Mouse (Mus musculus) liver, postnatal 0 days (tissue): ENCODE data around the gene Ptpre. TPM values are rescaled to one million over a fixed set of nuclear protein-coding genes. Genes with fewer than 3 reads are reported as not detected.

Source experiments
- ATAC-seq: fragments of 200-750 bp; cut with Nextera tagmentation; 2 replicates; pipeline ENCODE4 v1.8.0; 2017; ENCODE audit warnings: mild to moderate bottlenecking, moderate library complexity
- DNase-seq: peaks from one replicate; pipeline ENCODE4 v3.0.0-alpha.2; 2016
- H3K27ac ChIP-seq: fragments of 300-500 bp; sonication (generic); 2 replicates; pipeline ENCODE4 v1.5.1; 2014; ENCODE audit warnings: antibody characterized with exemption, moderate library complexity, mild to moderate bottlenecking, low read depth
- H3K27me3 ChIP-seq: fragments of 300-500 bp; sonication (generic); 2 replicates; pipeline ENCODE4 v1.6.1; 2014; ENCODE audit warnings: low read length, control low read depth, mixed read lengths; ENCODE audit not compliant: insufficient read depth
- H3K36me3 ChIP-seq: fragments of 300-500 bp; sonication (generic); replicated peaks from 2 replicates; pipeline ENCODE4 v1.6.1; 2014; ENCODE audit warnings: mild to moderate bottlenecking, control low read depth, low read length, moderate library complexity, mixed read lengths; ENCODE audit not compliant: insufficient read depth
- H3K4me1 ChIP-seq: fragments of 300-500 bp; sonication (generic); 2 replicates; pipeline ENCODE4 v1.6.1; 2014; ENCODE audit warnings: antibody characterized with exemption, mild to moderate bottlenecking, control low read depth; ENCODE audit not compliant: insufficient read depth
- H3K4me2 ChIP-seq: fragments of 300-500 bp; sonication (generic); 2 replicates; pipeline ENCODE4 v1.6.1; 2014; ENCODE audit warnings: low read depth, mild to moderate bottlenecking, low read length, moderate library complexity, mixed read lengths
- H3K4me3 ChIP-seq: fragments of 300-500 bp; sonication (generic); 2 replicates; pipeline ENCODE4 v1.5.1; 2014; ENCODE audit warnings: low read depth, low read length
- H3K9ac ChIP-seq: fragments of 300-500 bp; sonication (generic); replicated peaks from 2 replicates; pipeline ENCODE4 v1.6.1; 2014; ENCODE audit warnings: mild to moderate bottlenecking, moderate library complexity
- H3K9me3 ChIP-seq: fragments of 300-500 bp; sonication (generic); 2 replicates; pipeline ENCODE4 v1.6.1; 2016; ENCODE audit warnings: mild to moderate bottlenecking, control low read depth, low read length, mixed read lengths
- CTCF ChIP-seq: sonication (generic); IDR thresholded peaks from 2 replicates; pipeline ENCODE4 v1.5.1; 2016; ENCODE audit warnings: antibody characterized with exemption, low read depth
- EP300 ChIP-seq: IDR thresholded peaks from 2 replicates; pipeline ENCODE4 v1.6.1; 2016; ENCODE audit warnings: antibody characterized with exemption, low read depth, mild to moderate bottlenecking
- WGBS: fragments of 180-500 bp; shearing (Covaris S2); extraction: QIAGEN DNeasy Blood & Tissue Kit; methylation state at CpG from one replicate; pipeline ENCODE4 v1.1.7; 2014; ENCODE audit not compliant: insufficient replicate concordance; 5-methylcytosine and 5-hydroxymethylcytosine counted together
- polyA plus RNA-seq: library from polyadenylated mRNA; unstranded; fragments of >200 nt; fragmentation: Nextera tagmentation; extraction: Ambion mirVana; gene quantifications from 2 replicates; pipeline ENCODE4 v1.2.1, GENCODE M21; 2015

The Ptpre gene
- polyA plus RNA-seq, 1 experiment from 2014 or later = 3.9 TPM

DNA sequence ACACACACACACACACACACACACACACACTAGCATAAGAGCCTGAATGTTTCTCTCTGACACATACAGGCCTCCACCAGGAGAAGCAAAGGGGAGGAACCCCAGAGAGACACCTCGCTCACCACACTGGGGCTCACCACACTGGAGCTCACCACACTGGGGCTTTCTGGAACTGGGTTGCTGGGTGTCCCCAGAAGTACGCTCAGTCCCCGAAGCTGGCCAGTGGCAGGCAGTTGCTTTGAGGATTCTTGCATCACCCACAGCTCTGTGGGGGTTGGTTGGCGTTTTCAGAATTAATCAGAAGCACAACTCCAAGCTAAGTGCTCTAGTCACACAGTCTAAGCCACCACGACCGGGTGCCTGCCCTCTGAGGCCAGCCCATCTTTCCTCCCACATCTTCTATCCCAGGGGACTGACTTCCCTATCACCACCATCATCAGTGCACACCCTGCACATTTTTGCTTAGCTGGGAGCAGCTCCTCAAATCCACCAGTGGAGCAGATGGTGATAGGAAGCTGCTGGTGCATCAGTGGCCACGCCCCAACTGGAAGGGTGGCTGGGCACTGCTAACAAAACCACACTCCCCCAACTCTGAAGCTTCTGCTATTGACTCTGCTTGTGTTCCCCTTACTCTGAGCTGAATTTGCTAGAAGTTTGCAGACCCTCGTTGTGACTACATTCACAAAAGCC is 51.5 kb downstream of the Ptpre start:
- Histone ChIP-seq H3K27me3 (no peaks in the 10 kb centered on the region), H3K4me3 (no peak overlapping the region), H3K9me3 (no peaks in the 10 kb centered on the region), H3K27ac (0 out of 2 replicates have a peak overlapping the region, but pooled peaks have one; percentile 19), H3K4me1 (peaks cover 18% of the 10 kb centered on the region), H3K4me2 (no peak overlapping the region), H3K36me3 (no peaks in the 10 kb centered on the region), H3K9ac (no peak overlapping the region)
- TF ChIP-seq CTCF (no peak), EP300 (no peak)
- DNase-seq = peak; percentile 34
- WGBS = 26% methylated on average over 8 of the region's 8 CpGs
- ATAC-seq = peak; percentile 59

DNA sequence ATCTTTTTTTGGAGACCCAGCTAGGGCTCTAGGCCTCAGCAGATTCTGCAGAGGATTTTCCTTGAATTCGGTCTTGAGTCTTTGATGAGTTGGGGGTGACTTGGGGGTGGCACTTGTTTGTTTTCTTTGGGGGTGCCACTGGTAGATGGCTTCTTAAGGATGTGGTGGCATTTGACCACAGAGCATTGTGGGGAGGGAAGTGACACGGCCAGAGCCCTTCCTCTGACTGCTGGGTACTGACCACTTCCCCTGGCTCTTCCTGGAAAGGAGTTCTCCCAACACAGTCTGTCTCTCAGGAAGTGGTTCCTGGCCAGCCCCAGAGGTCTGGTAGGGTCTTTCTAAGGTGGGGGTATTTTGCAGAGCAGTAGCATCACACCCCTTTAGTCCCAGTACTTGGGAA is 54.2 kb downstream of the Ptpre start:
- Histone ChIP-seq H3K9me3 (no peaks in the 10 kb centered on the region), H3K9ac (no peak overlapping the region), H3K36me3 (no peaks in the 10 kb centered on the region), H3K4me2 (no peak overlapping the region), H3K27me3 (no peaks in the 10 kb centered on the region), H3K4me3 (no peak overlapping the region), H3K27ac (peak overlapping the region; percentile 25), H3K4me1 (peaks cover 29% of the 10 kb centered on the region)
- TF ChIP-seq CTCF (no peak), EP300 (no peak)
- ATAC-seq (no peak), DNase-seq (no peak)
- 40% methylated on average over 2 of the region's 2 CpGs for WGBS

- H3K27ac ChIP-seq = peak overlapping the region; percentile 52; the same call in 1 of the 2 replicates
- H3K9ac ChIP-seq = no peak overlapping the region
- DNase-seq (no peak), ATAC-seq (no peak)
- H3K4me2 ChIP-seq = no peak overlapping the region
- no peaks in the 10 kb centered on the region for H3K9me3 ChIP-seq
- no peaks in the 10 kb centered on the region for H3K36me3 ChIP-seq
- peaks cover 47% of the 10 kb centered on the region for H3K4me1 ChIP-seq
- no peak overlapping the region for H3K4me3 ChIP-seq
- no peaks in the 10 kb centered on the region for H3K27me3 ChIP-seq
- 39% methylated on average over 5 of the region's 5 CpGs for WGBS
- no peak for TF ChIP-seq EP300
- TF ChIP-seq CTCF = no peak
Observed at GRCm38 (mm10) chr7:135593286-135593685, 56.0 kb downstream of the Ptpre start.

- no peak overlapping the region for H3K9ac ChIP-seq
- H3K27me3 ChIP-seq = no peaks in the 10 kb centered on the region
- WGBS = 36% methylated on average over 3 of the region's 3 CpGs
- H3K9me3 ChIP-seq = no peaks in the 10 kb centered on the region
- no peaks in the 10 kb centered on the region for H3K36me3 ChIP-seq
- ATAC-seq (peak; percentile 43), DNase-seq (no peak)
- H3K4me1 ChIP-seq = peaks cover 52% of the 10 kb centered on the region
- H3K4me3 ChIP-seq = no peak overlapping the region
- H3K27ac ChIP-seq = 0 out of 2 replicates have a peak overlapping the region, but pooled peaks have one; percentile 52
- H3K4me2 ChIP-seq = no peak overlapping the region
- TF ChIP-seq CTCF (no peak), EP300 (peak; percentile 85)
Observed at GRCm38 (mm10) chr7:135593825-135594224, 56.5 kb downstream of the Ptpre start.

GRCm38 (mm10) chr7:135594676-135595075 is 57.4 kb downstream of the Ptpre start:
- peaks cover 58% of the 10 kb centered on the region for H3K4me1 ChIP-seq
- H3K27ac ChIP-seq = peak overlapping the region; percentile 52
- DNase-seq = no peak
- no peak for TF ChIP-seq CTCF
- TF ChIP-seq EP300 = no peak
- no peak for ATAC-seq
- WGBS = 30% methylated on average over 7 of the region's 7 CpGs
- H3K9me3 ChIP-seq = no peaks in the 10 kb centered on the region
- H3K4me3 ChIP-seq = no peak overlapping the region
- no peaks in the 10 kb centered on the region for H3K27me3 ChIP-seq
- no peak overlapping the region for H3K4me2 ChIP-seq
- H3K9ac ChIP-seq = no peak overlapping the region
- no peaks in the 10 kb centered on the region for H3K36me3 ChIP-seq

- H3K27ac ChIP-seq = 0 out of 2 replicates have a peak overlapping the region, but pooled peaks have one; percentile 82
- TF ChIP-seq EP300 = no peak
- peak; percentile 11; the same call in 1 of the 2 replicates for TF ChIP-seq CTCF
- ATAC-seq = no peak
- H3K36me3 ChIP-seq = no peaks in the 10 kb centered on the region
- 33% methylated on average over 5 of the region's 5 CpGs for WGBS
- no peak for DNase-seq
- peaks cover 58% of the 10 kb centered on the region for H3K4me1 ChIP-seq
- no peaks in the 10 kb centered on the region for H3K9me3 ChIP-seq
- no peak overlapping the region for H3K9ac ChIP-seq
- no peaks in the 10 kb centered on the region for H3K27me3 ChIP-seq
- H3K4me2 ChIP-seq = no peak overlapping the region
- H3K4me3 ChIP-seq = no peak overlapping the region
Observed at GRCm38 (mm10) chr7:135595640-135596174, 58.4 kb downstream of the Ptpre start.
